Mouse (Mus musculus) G1E (cell line): ENCODE data around the gene Akr7a5. TPM values are rescaled to one million over a fixed set of nuclear protein-coding genes. Genes with fewer than 3 reads are reported as not detected.

Source experiments
- ATAC-seq: 2 replicates; pipeline ENCODE4 v1.8.0; 2016; ENCODE audit warnings: mild to moderate bottlenecking; ENCODE audit not compliant: insufficient number of reproducible peaks, poor library complexity, low FRiP score, severe bottlenecking; ENCODE audit errors: extremely low read depth
- DNase-seq: peaks from one replicate; pipeline ENCODE4 v3.0.0; 2012; ENCODE audit warnings: low spot score
- H3K27me3 ChIP-seq: 2 replicates; pipeline ENCODE4 v1.6.1; 2012; ENCODE audit warnings: mild to moderate bottlenecking, low read length, inconsistent platforms; ENCODE audit not compliant: insufficient read depth
- H3K36me3 ChIP-seq: replicated peaks from 2 replicates; pipeline ENCODE3; 2012; ENCODE audit warnings: mild to moderate bottlenecking, inconsistent platforms
- H3K4me1 ChIP-seq: 2 replicates; pipeline ENCODE4 v1.6.1; 2012; ENCODE audit warnings: low read depth, low read length, inconsistent platforms, mixed read lengths; ENCODE audit not compliant: insufficient read depth
- H3K4me3 ChIP-seq: 2 replicates; pipeline ENCODE4 v1.5.1; 2012; ENCODE audit warnings: low read depth, mild to moderate bottlenecking, inconsistent platforms, low read length, moderate library complexity, mixed read lengths
- H3K9me3 ChIP-seq: replicated peaks from 2 replicates; pipeline ENCODE4 v1.6.1; 2012; ENCODE audit warnings: inconsistent platforms
- CTCF ChIP-seq: IDR thresholded peaks from 2 replicates; pipeline ENCODE4 v1.5.1; 2012; ENCODE audit warnings: low read depth, low read length, inconsistent platforms, mixed read lengths
- GATA1 ChIP-seq: IDR thresholded peaks from 2 replicates; pipeline ENCODE4 v1.6.1; 2012; ENCODE audit warnings: borderline replicate concordance, low read length, inconsistent platforms, mixed read lengths
- GATA2 ChIP-seq: IDR thresholded peaks from 2 replicates; pipeline ENCODE4 v1.6.1; 2012; ENCODE audit warnings: low read depth, low read length, inconsistent platforms, borderline replicate concordance
- POLR2AphosphoS5 ChIP-seq: IDR thresholded peaks from 2 replicates; pipeline ENCODE4 v1.6.1; 2012; ENCODE audit warnings: low read depth, low read length, inconsistent platforms; ENCODE audit not compliant: insufficient replicate concordance
- TAL1 ChIP-seq: conservative IDR thresholded peaks from 2 replicates; pipeline ENCODE4 v1.6.1; 2012; ENCODE audit warnings: low read depth, low read length, inconsistent platforms, mixed read lengths
- polyA plus RNA-seq: library from polyadenylated mRNA; stranded (reverse); fragments of >175 nt; gene quantifications from 2 replicates; pipeline ENCODE4 v1.2.3, GENCODE M21; 2012
- total RNA-seq, 2 experiments: library from RNA; stranded (forward) in 1 of 2; stranded (reverse) in 1 of 2; fragments of 200-1000 nt in 1 of 2; fragments of >200 nt in 1 of 2; fragmentation: Nextera tagmentation in 1 of 2; gene quantifications; 2 replicates each; pipeline ENCODE4 v1.2.3; 2014 to 2017

The Akr7a5 gene
- total and polyA plus RNA-seq, 3 experiments = 7.8 to 57.3 (median 13.8) TPM

GRCm38 (mm10) chr4:139330605-139331004, 20.1 kb downstream of the Akr7a5 start:
- ATAC-seq (peak; percentile 83), DNase-seq (peak; percentile 70)
- Histone ChIP-seq H3K4me3 (peak overlapping the region; percentile 71), H3K36me3 (peaks cover 15% of the 10 kb centered on the region), H3K27me3 (no peaks in the 10 kb centered on the region), H3K9me3 (no peaks in the 10 kb centered on the region), H3K4me1 (peaks cover 49% of the 10 kb centered on the region)
- TF ChIP-seq CTCF = peak; percentile 38; the same call in 1 of the 2 replicates
- no peak for TF ChIP-seq GATA2
- TF ChIP-seq GATA1 = no peak
- TF ChIP-seq TAL1 = no peak

GRCm38 (mm10) chr4:139334631-139335295, 24.2 kb downstream of the Akr7a5 start:
- H3K27me3 ChIP-seq = no peaks in the 10 kb centered on the region
- no peak for TF ChIP-seq POLR2AphosphoS5
- TF ChIP-seq TAL1 = no peak
- H3K4me1 ChIP-seq = peaks cover 69% of the 10 kb centered on the region
- DNase-seq (no peak), ATAC-seq (no peak)
- H3K4me3 ChIP-seq = peak overlapping the region; percentile 30; the same call in 1 of the 2 replicates
- H3K9me3 ChIP-seq = no peaks in the 10 kb centered on the region
- peaks cover 15% of the 10 kb centered on the region for H3K36me3 ChIP-seq

GRCm38 (mm10) chr4:139335507-139335906, 25.0 kb downstream of the Akr7a5 start:
- H3K4me1 ChIP-seq = peaks cover 67% of the 10 kb centered on the region
- no peaks in the 10 kb centered on the region for H3K27me3 ChIP-seq
- no peaks in the 10 kb centered on the region for H3K9me3 ChIP-seq

GRCm38 (mm10) chr4:139336822-139337483, 26.4 kb downstream of the Akr7a5 start:
- Histone ChIP-seq H3K36me3 (peaks cover 15% of the 10 kb centered on the region), H3K4me1 (peaks cover 52% of the 10 kb centered on the region), H3K9me3 (no peaks in the 10 kb centered on the region), H3K27me3 (no peaks in the 10 kb centered on the region), H3K4me3 (peak overlapping the region; percentile 89)
- ATAC-seq (peak; percentile 64), DNase-seq (peak; percentile 52)
- no peak for TF ChIP-seq GATA1
- no peak for TF ChIP-seq TAL1
- no peak for TF ChIP-seq POLR2AphosphoS5
- no peak for TF ChIP-seq GATA2
- TF ChIP-seq CTCF = peak; percentile 87

More at GRCm38 (mm10) chr4:139335507-139335906, 25.0 kb downstream of the Akr7a5 start:
- peaks cover 15% of the 10 kb centered on the region for H3K36me3 ChIP-seq
- peak; percentile 79 for ATAC-seq
- DNase-seq = peak; percentile 91
- H3K4me3 ChIP-seq = peak overlapping the region; percentile 30; the same call in 1 of the 2 replicates
- TF ChIP-seq CTCF (no peak), TAL1 (peak; percentile 89)

- Histone ChIP-seq H3K9me3 (no peaks in the 10 kb centered on the region), H3K4me1 (peaks cover 46% of the 10 kb centered on the region), H3K4me3 (no peak overlapping the region), H3K27me3 (no peaks in the 10 kb centered on the region), H3K36me3 (peaks cover 8% of the 10 kb centered on the region)
- TF ChIP-seq POLR2AphosphoS5 (no peak), GATA2 (no peak), CTCF (no peak), GATA1 (no peak), TAL1 (no peak)
- DNase-seq (no peak), ATAC-seq (no peak)
Measured at GRCm38 (mm10) chr4:139338145-139338544, 27.6 kb downstream of the Akr7a5 start.

GRCm38 (mm10) chr4:139340835-139341234, 30.3 kb downstream of the Akr7a5 start:
- TF ChIP-seq POLR2AphosphoS5 (no peak), TAL1 (no peak), CTCF (no peak), GATA2 (no peak), GATA1 (no peak)
- DNase-seq (no peak), ATAC-seq (no peak)
- Histone ChIP-seq H3K4me3 (no peak overlapping the region), H3K27me3 (no peaks in the 10 kb centered on the region), H3K36me3 (peaks cover 28% of the 10 kb centered on the region), H3K9me3 (no peaks in the 10 kb centered on the region), H3K4me1 (peaks cover 27% of the 10 kb centered on the region)
